Mouse (Mus musculus) midbrain, embryonic 12.5 days (tissue): ENCODE data around the gene Zcchc14. TPM values are rescaled to one million over a fixed set of nuclear protein-coding genes. Genes with fewer than 3 reads are reported as not detected.

Experiments used
- ATAC-seq: fragments of 200-750 bp; cut with Nextera tagmentation; 2 replicates; pipeline ENCODE4 v1.8.0; 2017; ENCODE audit warnings: low read depth, moderate TSS enrichment, moderate library complexity; ENCODE audit not compliant: low FRiP score
- H3K27ac ChIP-seq: fragments of 300-500 bp; sonication (generic); replicated peaks from 2 replicates; pipeline ENCODE4 v1.5.1; 2016; ENCODE audit warnings: mild to moderate bottlenecking
- H3K27me3 ChIP-seq: fragments of 300-500 bp; sonication (generic); 2 replicates; pipeline ENCODE4 v1.6.1; 2016; ENCODE audit warnings: mild to moderate bottlenecking
- H3K36me3 ChIP-seq: fragments of 300-500 bp; sonication (generic); 2 replicates; pipeline ENCODE4 v1.6.1; 2016
- H3K4me1 ChIP-seq: fragments of 300-500 bp; sonication (generic); 2 replicates; pipeline ENCODE4 v1.6.1; 2016
- H3K4me2 ChIP-seq: fragments of 300-500 bp; sonication (generic); replicated peaks from 2 replicates; pipeline ENCODE4 v1.6.1; 2016; ENCODE audit warnings: mild to moderate bottlenecking, moderate library complexity
- H3K4me3 ChIP-seq: fragments of 300-500 bp; sonication (generic); 2 replicates; pipeline ENCODE4 v1.5.1; 2016; ENCODE audit warnings: mild to moderate bottlenecking
- H3K9ac ChIP-seq: fragments of 300-500 bp; sonication (generic); replicated peaks from 2 replicates; pipeline ENCODE4 v1.6.1; 2016; ENCODE audit warnings: mild to moderate bottlenecking, moderate library complexity
- H3K9me3 ChIP-seq: fragments of 300-500 bp; sonication (generic); 2 replicates; pipeline ENCODE4 v1.6.1; 2016; ENCODE audit warnings: mild to moderate bottlenecking
- WGBS: fragments of 180-500 bp; shearing (Covaris S2); methylation state at CpG from one replicate; pipeline ENCODE4 v1.1.7; 2016; 5-methylcytosine and 5-hydroxymethylcytosine counted together
- polyA plus RNA-seq: library from polyadenylated mRNA; unstranded; fragments of >200 nt; fragmentation: Nextera tagmentation; extraction: Ambion mirVana; gene quantifications from 2 replicates; pipeline ENCODE4 v1.2.1, GENCODE M21; 2016

The Zcchc14 gene
- polyA plus RNA-seq, 1 experiment from 2014 or later = 27.7 TPM

- ATAC-seq = no peak
- no peak overlapping the region for H3K4me3 ChIP-seq
- H3K9ac ChIP-seq = no peak overlapping the region
- 86% methylated on average over 12 of the region's 12 CpGs for WGBS
- H3K27ac ChIP-seq = no peak overlapping the region
- no peaks in the 10 kb centered on the region for H3K9me3 ChIP-seq
- peaks cover 7% of the 10 kb centered on the region; the same call in 1 of the 2 replicates for H3K36me3 ChIP-seq
- peak overlapping the region; percentile 99 for H3K4me2 ChIP-seq
- peaks cover 75% of the 10 kb centered on the region for H3K4me1 ChIP-seq
- H3K27me3 ChIP-seq = no peaks in the 10 kb centered on the region
Observed at GRCm38 (mm10) chr8:121647511-121648215, 5.0 kb downstream of the Zcchc14 start.

GRCm38 (mm10) chr8:121643384-121643783 lies 9.3 kb downstream of the Zcchc14 start:
- Histone ChIP-seq H3K9ac (peak overlapping the region; percentile 17; the same call in 1 of the 2 replicates), H3K4me2 (no peak overlapping the region), H3K27me3 (no peaks in the 10 kb centered on the region), H3K4me1 (peaks cover 52% of the 10 kb centered on the region), H3K4me3 (no peak overlapping the region), H3K36me3 (no peaks in the 10 kb centered on the region), H3K27ac (no peak overlapping the region), H3K9me3 (no peaks in the 10 kb centered on the region)
- no peak for ATAC-seq
- WGBS = 74% methylated on average over 11 of the region's 11 CpGs

GRCm38 (mm10) chr8:121642804-121643203 lies 9.9 kb downstream of the Zcchc14 start:
- no peak overlapping the region for H3K27ac ChIP-seq
- H3K4me3 ChIP-seq = no peak overlapping the region
- H3K9ac ChIP-seq = no peak overlapping the region
- no peaks in the 10 kb centered on the region for H3K27me3 ChIP-seq
- peaks cover 46% of the 10 kb centered on the region for H3K4me1 ChIP-seq
- H3K4me2 ChIP-seq = no peak overlapping the region
- no peaks in the 10 kb centered on the region for H3K36me3 ChIP-seq
- no peaks in the 10 kb centered on the region for H3K9me3 ChIP-seq
- no peak for ATAC-seq
- WGBS = 83% methylated on average over 3 of the region's 3 CpGs

- no peak for ATAC-seq
Observed at GRCm38 (mm10) chr8:121636180-121636579, 16.5 kb downstream of the Zcchc14 start.

GRCm38 (mm10) chr8:121635534-121635933 lies 17.2 kb downstream of the Zcchc14 start:
- H3K27ac ChIP-seq = no peak overlapping the region
- WGBS = 83% methylated on average over 6 of the region's 6 CpGs
- H3K36me3 ChIP-seq = 0 out of 2 replicates have a peak, but pooled peaks cover 4% of the 10 kb centered on the region
- H3K9ac ChIP-seq = no peak overlapping the region
- no peaks in the 10 kb centered on the region for H3K9me3 ChIP-seq
- no peak for ATAC-seq
- H3K27me3 ChIP-seq = no peaks in the 10 kb centered on the region
- H3K4me1 ChIP-seq = peaks cover 8% of the 10 kb centered on the region; the same call in 1 of the 2 replicates
- no peak overlapping the region for H3K4me2 ChIP-seq
- H3K4me3 ChIP-seq = no peak overlapping the region

More at GRCm38 (mm10) chr8:121636180-121636579, 16.5 kb downstream of the Zcchc14 start:
- 0 out of 2 replicates have a peak, but pooled peaks cover 4% of the 10 kb centered on the region for H3K36me3 ChIP-seq
- H3K4me1 ChIP-seq = peaks cover 8% of the 10 kb centered on the region; the same call in 1 of the 2 replicates
- no peak overlapping the region for H3K4me2 ChIP-seq
- H3K9ac ChIP-seq = no peak overlapping the region
- no peaks in the 10 kb centered on the region for H3K27me3 ChIP-seq
- no peak overlapping the region for H3K27ac ChIP-seq
- 92% methylated on average over 8 of the region's 8 CpGs for WGBS
- no peak overlapping the region for H3K4me3 ChIP-seq
- no peaks in the 10 kb centered on the region for H3K9me3 ChIP-seq

GRCm38 (mm10) chr8:121632401-121632800 lies 20.3 kb downstream of the Zcchc14 start:
- Histone ChIP-seq H3K4me2 (no peak overlapping the region), H3K27me3 (no peaks in the 10 kb centered on the region), H3K9me3 (no peaks in the 10 kb centered on the region), H3K36me3 (peaks cover 17% of the 10 kb centered on the region), H3K9ac (no peak overlapping the region), H3K4me3 (no peak overlapping the region), H3K27ac (no peak overlapping the region), H3K4me1 (peaks cover 8% of the 10 kb centered on the region; the same call in 1 of the 2 replicates)
- WGBS = 86% methylated on average over 5 of the region's 5 CpGs
- ATAC-seq = no peak

- H3K27ac ChIP-seq = no peak overlapping the region
- H3K36me3 ChIP-seq = peaks cover 24% of the 10 kb centered on the region
- H3K27me3 ChIP-seq = no peaks in the 10 kb centered on the region
- no peak overlapping the region for H3K4me2 ChIP-seq
- 76% methylated on average over 7 of the region's 7 CpGs for WGBS
- H3K9me3 ChIP-seq = no peaks in the 10 kb centered on the region
- H3K4me3 ChIP-seq = no peak overlapping the region
- H3K4me1 ChIP-seq = peaks cover 4% of the 10 kb centered on the region; the same call in 1 of the 2 replicates
- no peak overlapping the region for H3K9ac ChIP-seq
- ATAC-seq = no peak
Observed at GRCm38 (mm10) chr8:121631645-121632071, 21.0 kb downstream of the Zcchc14 start.

GRCm38 (mm10) chr8:121628681-121629080 lies 24.0 kb downstream of the Zcchc14 start:
- Histone ChIP-seq H3K9ac (no peak overlapping the region), H3K4me1 (peaks cover 11% of the 10 kb centered on the region; the same call in 1 of the 2 replicates), H3K27me3 (no peaks in the 10 kb centered on the region), H3K4me2 (no peak overlapping the region), H3K4me3 (no peak overlapping the region), H3K36me3 (peaks cover 28% of the 10 kb centered on the region), H3K9me3 (no peaks in the 10 kb centered on the region), H3K27ac (no peak overlapping the region)
- 93% methylated on average over 4 of the region's 4 CpGs for WGBS
- ATAC-seq = no peak

GRCm38 (mm10) chr8:121623043-121623442 lies 29.7 kb downstream of the Zcchc14 start:
- Histone ChIP-seq H3K27ac (no peak overlapping the region), H3K4me1 (peaks cover 22% of the 10 kb centered on the region), H3K4me3 (no peak overlapping the region), H3K36me3 (peaks cover 29% of the 10 kb centered on the region), H3K9me3 (no peaks in the 10 kb centered on the region), H3K4me2 (no peak overlapping the region), H3K9ac (no peak overlapping the region; the same call in 1 of the 2 replicates), H3K27me3 (no peaks in the 10 kb centered on the region)
- 85% methylated on average over 8 of the region's 8 CpGs for WGBS
- no peak for ATAC-seq

GRCm38 (mm10) chr8:121621879-121622278 lies 30.8 kb downstream of the Zcchc14 start:
- Histone ChIP-seq H3K4me3 (no peak overlapping the region), H3K27ac (no peak overlapping the region), H3K4me2 (no peak overlapping the region), H3K27me3 (no peaks in the 10 kb centered on the region), H3K9ac (no peak overlapping the region), H3K4me1 (peaks cover 22% of the 10 kb centered on the region), H3K36me3 (peaks cover 30% of the 10 kb centered on the region), H3K9me3 (no peaks in the 10 kb centered on the region)
- 88% methylated on average over 1 of the region's 1 CpGs for WGBS
- ATAC-seq = no peak

GRCm38 (mm10) chr8:121620801-121621516 lies 31.7 kb downstream of the Zcchc14 start:
- no peak for ATAC-seq
- 94% methylated on average over 12 of the region's 12 CpGs for WGBS
- H3K36me3 ChIP-seq = peaks cover 28% of the 10 kb centered on the region
- no peak overlapping the region for H3K9ac ChIP-seq
- no peaks in the 10 kb centered on the region for H3K27me3 ChIP-seq
- H3K9me3 ChIP-seq = no peaks in the 10 kb centered on the region
- H3K4me2 ChIP-seq = no peak overlapping the region
- H3K27ac ChIP-seq = no peak overlapping the region
- H3K4me3 ChIP-seq = no peak overlapping the region
- peaks cover 22% of the 10 kb centered on the region for H3K4me1 ChIP-seq

- Histone ChIP-seq H3K9me3 (no peaks in the 10 kb centered on the region), H3K4me3 (no peak overlapping the region), H3K36me3 (peaks cover 37% of the 10 kb centered on the region), H3K9ac (no peak overlapping the region), H3K27me3 (no peaks in the 10 kb centered on the region), H3K4me1 (peaks cover 15% of the 10 kb centered on the region), H3K4me2 (no peak overlapping the region), H3K27ac (no peak overlapping the region)
- no peak for ATAC-seq
- WGBS = 69% methylated on average over 7 of the region's 7 CpGs
Observed at GRCm38 (mm10) chr8:121619401-121619995, 33.2 kb downstream of the Zcchc14 start.
